Mouse (Mus musculus) heart, postnatal 36 days (tissue): ENCODE measurements around the gene Krtap28-10. TPM values are rescaled to one million over a fixed set of nuclear protein-coding genes. Genes with fewer than 3 reads are reported as not detected.

Source experiments
- DNase-seq, 2 experiments: peaks; one replicate each; pipeline ENCODE4 v3.0.0; 2021 to 2022
- intact Hi-C: fragments of 180-260 bp; cut with DNase I; formaldehyde crosslinking; loops from one replicate; pipeline ENCODE4 v1.15.1; 2025
- total RNA-seq, 2 experiments: library from RNA; stranded (reverse); gene quantifications; 2 replicates each; pipeline ENCODE4 v1.2.3; 2021

Krtap28-10 gene
- total RNA-seq, result not detected

DNA sequence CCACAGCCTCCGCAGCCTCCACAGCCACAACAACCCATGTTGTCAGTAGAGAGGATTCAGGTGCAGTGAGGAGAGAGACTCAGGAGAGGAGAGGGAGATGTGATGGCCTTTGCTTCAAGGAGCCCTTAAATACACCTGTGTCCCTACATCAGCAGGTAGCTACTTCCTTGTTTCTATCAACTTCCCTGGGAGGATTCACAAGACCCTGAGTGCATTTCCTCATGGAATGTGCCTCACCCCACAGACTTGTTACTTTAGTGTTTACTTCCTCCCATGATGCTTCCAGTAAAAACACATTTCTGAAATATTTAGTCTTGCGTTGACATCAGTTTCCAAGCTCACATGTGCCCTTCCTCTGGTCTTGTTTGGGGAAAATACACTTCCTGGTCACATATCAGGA, at the start of gene Krtap28-10:
Gene Krtap28-10, minus strand, starts transcription at position 101 of the 400 bp plus-strand sequence.
- intact Hi-C loops, result no loop called here
- DNase-seq, result no peak

- intact Hi-C loops, result no loop called here
- DNase-seq, result no peak
Measured at GRCm38 (mm10) chr1:83091268-83091667, 49.0 kb upstream of the Krtap28-10 start.

DNA sequence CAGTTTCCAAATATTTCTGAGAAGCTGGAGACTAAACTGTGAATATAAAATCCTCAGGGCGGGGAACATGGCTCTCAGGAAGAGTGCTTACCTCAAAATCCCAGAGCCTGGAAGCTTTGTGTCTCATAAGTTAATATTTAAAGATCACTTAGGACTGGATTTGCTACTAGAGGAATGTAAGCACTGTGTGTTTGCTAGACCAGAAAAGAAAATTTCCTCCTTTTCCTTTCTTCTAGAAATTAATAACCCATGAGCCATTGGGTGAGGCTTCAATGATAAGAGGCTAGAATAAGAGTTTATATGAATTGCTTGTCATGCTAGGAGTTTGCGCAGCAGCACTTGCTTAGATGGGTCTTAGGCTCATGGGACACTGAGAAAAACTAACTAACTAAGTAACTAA, 42.5 kb upstream of the Krtap28-10 start:
- DNase-seq, result no peak
- intact Hi-C loops, result no loop called here

GRCm38 (mm10) chr1:83077016-83077415, 34.7 kb upstream of the Krtap28-10 start:
- intact Hi-C loops, result loop anchor here (2.0 to 10.0 kb wide), 2 partner anchors 290 to 522 kb away; no protein-coding TSS in a partner anchor
- no peak for DNase-seq

- intact Hi-C loops, result loop anchor here (2.0 to 10.0 kb wide), 2 partner anchors 290 to 522 kb away; no protein-coding TSS in a partner anchor
- no peak for DNase-seq
Measured at GRCm38 (mm10) chr1:83076190-83076917, 34.1 kb upstream of the Krtap28-10 start.

DNA sequence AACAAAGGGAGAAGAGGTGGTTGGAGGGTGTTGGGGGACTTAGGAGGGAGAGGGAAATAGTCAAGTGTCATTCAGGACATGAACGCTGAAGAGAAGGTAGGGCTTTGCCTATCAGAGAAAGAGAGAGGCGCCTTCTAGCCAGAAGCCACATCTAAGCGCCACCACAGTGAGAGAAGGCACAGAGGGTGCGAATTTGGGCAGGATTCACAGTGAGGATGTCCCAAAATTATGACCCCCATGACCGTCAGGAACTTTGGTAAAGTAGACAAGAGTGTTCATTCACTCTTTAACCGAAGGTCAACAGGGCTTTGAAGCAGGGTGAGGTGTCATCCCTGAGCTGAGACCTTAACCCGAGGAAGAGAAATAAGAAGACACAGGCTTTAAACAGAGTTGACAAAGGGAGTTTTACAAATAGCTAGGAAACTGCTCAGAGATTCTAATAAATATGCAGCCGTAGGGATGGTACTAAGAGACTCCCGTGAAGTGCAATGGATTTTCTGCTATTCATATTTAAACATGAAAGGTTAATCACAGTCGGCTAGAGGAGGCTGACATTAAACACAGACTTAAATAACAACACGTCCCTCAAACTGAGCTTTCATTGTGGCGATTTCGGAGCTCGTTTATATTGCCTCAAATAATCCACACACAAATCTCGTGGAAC, 33.4 kb upstream of the Krtap28-10 start:
- intact Hi-C loops, result loop anchor here (2.0 to 10.0 kb wide), 2 partner anchors 289 to 521 kb away; no protein-coding TSS in a partner anchor
- DNase-seq, result no peak

DNA sequence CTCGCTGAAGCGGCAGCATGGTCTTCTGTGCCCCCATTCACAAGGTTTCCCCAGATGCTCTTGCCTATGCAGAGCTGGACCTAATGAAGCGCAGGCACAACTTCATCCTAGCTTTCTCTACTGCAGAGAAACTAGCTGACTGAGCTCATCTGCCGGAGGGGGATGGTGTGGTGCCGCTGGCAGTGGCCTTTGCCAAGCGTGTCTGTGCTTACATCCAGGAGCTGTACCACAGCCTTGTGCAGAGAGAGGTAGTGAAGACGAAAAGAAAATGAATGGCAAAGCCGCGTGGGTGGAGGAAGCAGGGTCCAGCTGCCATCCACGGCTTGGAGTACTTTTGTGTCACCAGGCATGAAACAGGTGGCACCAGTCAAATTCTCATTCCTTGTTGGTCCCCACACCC, 24.9 kb upstream of the Krtap28-10 start:
- intact Hi-C loops, result no loop called here
- no peak for DNase-seq

GRCm38 (mm10) chr1:83066577-83066976, 24.3 kb upstream of the Krtap28-10 start:
- intact Hi-C loops, result no loop called here
- DNase-seq, result no peak

DNA sequence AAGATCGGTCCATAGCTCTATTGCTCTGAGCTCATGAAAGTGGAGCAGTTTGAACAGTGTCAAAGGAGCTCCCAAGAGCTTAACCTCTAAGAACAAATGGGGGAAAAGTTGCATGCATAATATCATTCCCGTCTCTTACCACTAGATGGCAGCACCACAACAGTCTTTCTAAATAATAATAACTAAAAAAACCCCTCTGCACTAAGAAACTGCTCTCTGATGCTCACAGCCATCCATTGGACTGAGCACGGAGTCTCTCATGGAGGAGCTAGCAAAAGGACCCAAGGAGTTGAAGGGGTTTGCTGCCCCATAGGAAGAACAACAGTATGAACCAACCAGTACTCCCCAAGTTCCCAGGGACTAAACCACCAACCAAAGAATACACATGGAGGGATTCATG, 22.6 kb upstream of the Krtap28-10 start:
- no peak for DNase-seq
- intact Hi-C loops, result loop anchor here (2.0 kb wide), 1 partner anchor 122 kb away; no protein-coding TSS in a partner anchor

GRCm38 (mm10) chr1:83060643-83061042, 18.4 kb upstream of the Krtap28-10 start, which contains the start of gene Krtap28-13:
Gene Krtap28-13 (plus strand): TSS chr1:83060930.
- intact Hi-C loops, result no loop called here
- DNase-seq, result no peak

GRCm38 (mm10) chr1:83059278-83059677, 17.0 kb upstream of the Krtap28-10 start, which contains the start of gene A030005K14Rik:
Gene A030005K14Rik (minus strand): TSS chr1:83059378.
- intact Hi-C loops, result no loop called here
- DNase-seq, result no peak

GRCm38 (mm10) chr1:83058481-83058880, 16.2 kb upstream of the Krtap28-10 start:
- no peak for DNase-seq
- intact Hi-C loops, result no loop called here

GRCm38 (mm10) chr1:83044882-83045427, 2.7 kb upstream of the Krtap28-10 start, which contains the start of gene Gm47969:
Gene Gm47969 (plus strand): TSS chr1:83044932.
- DNase-seq, result no peak
- intact Hi-C loops, result no loop called here

DNA sequence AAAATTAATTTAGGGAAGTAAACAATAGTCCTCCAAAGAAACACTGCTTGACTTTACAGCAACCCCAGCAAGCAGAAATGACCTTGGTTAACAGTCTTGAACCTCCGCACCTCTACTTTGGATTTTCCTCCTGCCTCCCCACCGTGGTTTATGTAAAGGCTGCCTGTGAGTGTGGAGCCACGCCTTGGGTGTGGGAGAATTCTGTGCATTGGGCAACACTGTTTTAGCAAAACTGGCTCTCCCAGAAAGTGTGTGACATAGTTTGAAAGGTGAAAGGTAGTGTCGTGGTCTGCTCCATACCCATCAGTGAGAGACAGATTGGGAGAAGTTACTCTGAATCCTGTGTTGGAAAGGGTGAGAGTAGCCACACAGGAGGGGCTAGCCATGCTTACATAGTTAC, 3.2 kb downstream of the Krtap28-10 start:
- intact Hi-C loops, result no loop called here
- no peak for DNase-seq

- DNase-seq, result peak; percentile 7 to 27
- intact Hi-C loops, result no loop called here
Measured at GRCm38 (mm10) chr1:83038109-83038672, 4.1 kb downstream of the Krtap28-10 start, which contains the start of gene Slc19a3. Gene Slc19a3 (minus strand): TSS chr1:83038448.

DNA sequence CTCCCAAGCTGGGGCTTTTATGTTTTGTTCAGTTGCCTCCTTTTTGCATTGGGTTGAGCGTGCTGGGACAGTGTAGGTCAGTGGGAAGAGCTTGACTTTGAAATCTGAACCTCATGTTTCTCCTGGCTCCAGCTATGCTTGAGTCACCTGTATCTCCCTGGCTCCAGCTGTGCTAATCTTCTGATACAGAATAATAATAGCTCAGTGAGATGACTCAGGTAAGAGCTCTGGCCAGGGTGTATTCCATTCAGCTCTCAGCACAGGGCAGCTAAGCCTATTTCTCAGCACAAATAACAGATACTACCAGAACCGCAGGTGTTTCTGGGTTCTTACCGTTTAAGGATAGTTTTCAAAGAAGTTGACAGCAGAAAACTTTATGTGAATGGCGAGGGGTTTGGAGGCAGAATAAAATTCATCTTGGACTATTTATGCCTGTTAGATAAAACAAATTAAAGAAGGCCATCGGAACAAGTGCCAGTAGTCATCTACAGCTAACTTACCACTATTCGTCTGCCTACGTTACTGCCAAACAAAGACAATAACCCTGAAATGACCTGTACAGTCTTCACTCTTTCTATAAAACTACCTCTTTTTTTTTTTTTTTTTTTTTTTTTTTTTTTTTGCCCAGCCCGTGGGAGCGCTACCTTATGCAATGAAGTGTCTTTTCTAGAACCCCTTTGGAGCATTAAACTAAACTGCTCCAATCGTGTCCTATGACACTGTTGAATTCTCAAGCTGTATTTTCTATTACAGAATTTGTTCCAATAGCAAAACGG, 5.2 kb downstream of the Krtap28-10 start:
- intact Hi-C loops, result no loop called here
- DNase-seq, result no peak

DNA sequence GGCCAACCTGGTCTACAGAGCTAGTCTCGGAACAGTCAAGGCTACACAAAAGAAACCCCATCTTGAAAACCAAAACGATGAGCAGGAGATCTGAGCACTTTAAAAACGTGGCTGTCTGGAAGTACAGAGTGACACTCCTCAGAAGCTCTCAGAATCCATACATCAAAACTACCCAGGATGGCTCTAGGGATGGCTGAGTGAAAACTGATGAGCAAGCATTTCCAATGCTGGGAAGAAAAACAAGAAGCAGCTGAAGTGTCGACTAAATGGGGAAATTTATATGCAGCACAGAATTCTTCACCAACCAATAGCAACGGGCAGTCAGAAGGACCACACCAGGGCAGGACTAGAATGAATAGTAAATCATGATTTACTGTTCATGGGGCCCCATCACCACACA, 7.8 kb downstream of the Krtap28-10 start:
- intact Hi-C loops, result no loop called here
- DNase-seq, result no peak

DNA sequence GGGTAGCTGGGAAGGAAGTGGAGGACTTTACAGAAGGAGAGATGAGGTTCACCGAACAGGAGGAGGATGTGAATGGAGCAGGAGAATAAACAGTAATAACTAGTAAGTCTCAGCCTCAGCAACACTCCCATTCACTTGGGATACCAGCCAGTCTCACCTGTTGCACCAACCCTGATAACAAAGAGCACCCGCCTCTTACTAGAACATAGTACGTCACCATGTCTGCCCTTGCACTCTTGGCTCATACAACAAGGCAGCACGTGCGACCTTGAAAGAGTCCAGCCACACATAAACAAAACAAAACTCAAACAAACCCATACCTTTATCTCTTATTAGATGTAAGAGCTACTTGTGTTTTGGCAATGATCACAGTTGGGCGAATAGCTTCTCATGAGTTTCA, 9.8 kb downstream of the Krtap28-10 start:
- intact Hi-C loops, result no loop called here

GRCm38 (mm10) chr1:83031950-83032349, 10.3 kb downstream of the Krtap28-10 start:
- intact Hi-C loops, result no loop called here
- DNase-seq, result no peak

More for the DNA sequence above, 9.8 kb downstream of the Krtap28-10 start:
- DNase-seq, result no peak

- no peak for DNase-seq
- intact Hi-C loops, result no loop called here
Measured at GRCm38 (mm10) chr1:83016556-83016955, 25.7 kb downstream of the Krtap28-10 start.
